Mouse (Mus musculus) 3T3-L1 (cell line): ENCODE data around the gene Ubxn11.
A peak's percentile ranks its signal among the peaks of the same experiment; 100 is the strongest.

Source experiments
- DNase-seq: peaks from one replicate; pipeline ENCODE4 v3.0.0-alpha.2; 2015; ENCODE audit warnings: low read depth, low spot score

Ubxn11 gene

GRCm38 (mm10) chr4:134101979-134102741 lies at the start of gene Ubxn11:
TSS of gene Ubxn11 (plus strand) at chr4:134102570.
- DNase-seq = peak; percentile 93

GRCm38 (mm10) chr4:134053538-134053937 lies 48.8 kb upstream of the Ubxn11 start, which contains the start of gene Zfp683:
TSS of gene Zfp683 (plus strand) at chr4:134053838.
- DNase-seq = no peak

GRCm38 (mm10) chr4:134058166-134058715 lies 44.1 kb upstream of the Ubxn11 start:
- no peak for DNase-seq

GRCm38 (mm10) chr4:134058908-134059307 lies 43.5 kb upstream of the Ubxn11 start:
- DNase-seq = no peak

GRCm38 (mm10) chr4:134060135-134060865 lies 42.1 kb upstream of the Ubxn11 start, which contains the start of gene Crybg2:
TSS of gene Crybg2 (plus strand) at chr4:134060815.
- no peak for DNase-seq

GRCm38 (mm10) chr4:134061166-134061830 lies 41.1 kb upstream of the Ubxn11 start:
- DNase-seq = peak; percentile 19

- no peak for DNase-seq
Measured at GRCm38 (mm10) chr4:134061944-134062446, 40.4 kb upstream of the Ubxn11 start.

- no peak for DNase-seq
Measured at GRCm38 (mm10) chr4:134062561-134062960, 39.8 kb upstream of the Ubxn11 start.

- no peak for DNase-seq
Measured at GRCm38 (mm10) chr4:134065431-134066004, 36.9 kb upstream of the Ubxn11 start.

- no peak for DNase-seq
Measured at GRCm38 (mm10) chr4:134067383-134067782, 35.0 kb upstream of the Ubxn11 start.

- peak; percentile 12 for DNase-seq
Measured at GRCm38 (mm10) chr4:134067833-134068544, 34.4 kb upstream of the Ubxn11 start.

- no peak for DNase-seq
Measured at GRCm38 (mm10) chr4:134068793-134069580, 33.4 kb upstream of the Ubxn11 start.

- DNase-seq = peak; percentile 36
Measured at GRCm38 (mm10) chr4:134078694-134079093, 23.7 kb upstream of the Ubxn11 start.

- DNase-seq = no peak
Measured at GRCm38 (mm10) chr4:134080674-134081073, 21.7 kb upstream of the Ubxn11 start.

GRCm38 (mm10) chr4:134081730-134082386 lies 20.5 kb upstream of the Ubxn11 start:
- no peak for DNase-seq

- no peak for DNase-seq
Measured at GRCm38 (mm10) chr4:134082460-134082859, 19.9 kb upstream of the Ubxn11 start.

- DNase-seq = no peak
Measured at GRCm38 (mm10) chr4:134084999-134085398, 17.4 kb upstream of the Ubxn11 start.

- DNase-seq = peak; percentile 50
Measured at GRCm38 (mm10) chr4:134087412-134087811, 15.0 kb upstream of the Ubxn11 start.

- DNase-seq = no peak
Measured at GRCm38 (mm10) chr4:134089029-134089428, 13.3 kb upstream of the Ubxn11 start.
